Mouse (Mus musculus) MEL (cell line): ENCODE measurements at regions not wholly inside any gene's neighbourhood (a gene's known extent, or its start where the extent isn't known, plus 50 kb on each side); places are given as distances from the start of the nearest gene placed in this dataset.

Experiments
- CTCF ChIP-seq, 3 experiments: IDR thresholded peaks in 2 of 3; conservative IDR thresholded peaks in 1 of 3; 2 replicates each; pipeline ENCODE4 v1.5.1; 2011 to 2012; ENCODE audit warnings: low read length in 3 of 3, low read depth in 2 of 3, mild to moderate bottlenecking in 2 of 3, improper control_type of control experiment in 1 of 3, inconsistent platforms in 1 of 3, mixed read lengths in 1 of 3, moderate library complexity in 1 of 3; ENCODE audit not compliant: control insufficient read depth in 1 of 3, insufficient read depth in 1 of 3, poor library complexity in 1 of 3, severe bottlenecking in 1 of 3
- POLR2A ChIP-seq, 2 experiments: IDR thresholded peaks; 2 replicates each; pipeline ENCODE4 v1.6.1; 2011 to 2012; ENCODE audit warnings: low read length in 2 of 2, mild to moderate bottlenecking in 2 of 2, control low read depth in 1 of 2, improper control_type of control experiment in 1 of 2, low read depth in 1 of 2, moderate library complexity in 1 of 2; ENCODE audit not compliant: control insufficient read depth in 1 of 2, insufficient read depth in 1 of 2, poor library complexity in 1 of 2
- ZC3H11A ChIP-seq: IDR thresholded peaks from 2 replicates; pipeline ENCODE4 v1.6.1; 2012; ENCODE audit warnings: low read depth, mild to moderate bottlenecking, inconsistent platforms, low read length, improper control_type of control experiment
- ZNF384 ChIP-seq: IDR thresholded peaks from 2 replicates; pipeline ENCODE4 v1.6.1; 2012; ENCODE audit warnings: low read depth, mild to moderate bottlenecking, inconsistent platforms, low read length, improper control_type of control experiment

DNA sequence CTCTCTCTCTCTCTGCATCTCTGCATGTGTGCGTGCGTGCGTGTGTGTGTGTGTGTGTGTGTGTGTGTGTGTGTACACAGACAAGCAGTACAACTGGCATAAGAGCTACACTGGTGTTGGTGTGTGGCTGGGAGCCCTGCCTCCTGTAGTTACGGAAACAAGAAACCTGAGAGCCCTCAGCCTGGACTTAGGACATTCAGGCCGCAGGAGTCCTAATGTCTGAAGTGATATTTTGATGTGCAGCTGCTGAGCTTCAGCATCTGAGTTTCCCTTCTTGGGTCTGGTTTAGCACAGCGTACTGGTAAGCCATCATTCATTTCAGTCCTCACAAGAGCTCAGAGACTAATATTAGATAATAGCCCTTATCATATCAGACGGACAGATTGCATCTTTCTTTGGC lies 134.8 kb upstream of the Runx1 start:
- no peak for TF ChIP-seq ZC3H11A
- no peak for TF ChIP-seq POLR2A (IDR thresholded peaks at IDR 0.05; ENCODE audit: control insufficient read depth in 1 of 2, insufficient read depth in 1 of 2, low read depth in 1 of 2, low read length in 2 of 2, poor library complexity in 1 of 2)
- TF ChIP-seq ZNF384: no peak
- no peak for TF ChIP-seq CTCF (IDR thresholded peaks at IDR 0.05 in 2 of 3, conservative IDR thresholded peaks at IDR 0.05 in 1 of 3; ENCODE audit: control insufficient read depth in 1 of 3, insufficient read depth in 1 of 3, low read depth in 2 of 3, low read length in 3 of 3, poor library complexity in 1 of 3, severe bottlenecking in 1 of 3)
